Mouse (Mus musculus) embryo, embryonic 10.5 days (tissue): ENCODE measurements around the gene Card11.
A peak's percentile ranks its signal among the peaks of the same experiment; 100 is the strongest.

ENCODE experiments used
- DNase-seq: peaks from one replicate; pipeline ENCODE4 v3.0.0-alpha.2; 2015; ENCODE audit warnings: low spot score

Card11 gene

DNA sequence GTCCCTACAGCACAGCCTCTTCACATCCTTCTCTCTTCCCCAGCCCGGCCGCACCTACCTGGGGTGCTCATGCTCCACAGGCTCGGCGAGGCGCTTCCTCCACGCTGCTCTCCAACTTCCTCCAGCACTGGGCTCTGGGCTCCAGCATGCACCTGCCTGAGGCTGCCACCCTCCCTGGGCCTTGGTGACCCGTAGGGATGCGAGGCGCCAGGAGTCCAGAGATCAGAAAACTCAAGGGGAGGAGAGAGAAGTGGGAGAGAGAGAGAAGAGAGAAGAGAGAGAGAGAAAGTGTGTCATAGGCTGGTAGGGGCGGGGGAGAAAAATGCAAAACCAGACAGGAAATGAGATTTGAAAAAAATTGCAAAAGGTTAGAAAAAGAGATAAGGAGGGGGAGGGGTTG lies at the start of gene Card11:
Gene Card11, minus strand, starts transcription at position 234 of the 400 bp plus-strand sequence.
- no peak for DNase-seq

DNA sequence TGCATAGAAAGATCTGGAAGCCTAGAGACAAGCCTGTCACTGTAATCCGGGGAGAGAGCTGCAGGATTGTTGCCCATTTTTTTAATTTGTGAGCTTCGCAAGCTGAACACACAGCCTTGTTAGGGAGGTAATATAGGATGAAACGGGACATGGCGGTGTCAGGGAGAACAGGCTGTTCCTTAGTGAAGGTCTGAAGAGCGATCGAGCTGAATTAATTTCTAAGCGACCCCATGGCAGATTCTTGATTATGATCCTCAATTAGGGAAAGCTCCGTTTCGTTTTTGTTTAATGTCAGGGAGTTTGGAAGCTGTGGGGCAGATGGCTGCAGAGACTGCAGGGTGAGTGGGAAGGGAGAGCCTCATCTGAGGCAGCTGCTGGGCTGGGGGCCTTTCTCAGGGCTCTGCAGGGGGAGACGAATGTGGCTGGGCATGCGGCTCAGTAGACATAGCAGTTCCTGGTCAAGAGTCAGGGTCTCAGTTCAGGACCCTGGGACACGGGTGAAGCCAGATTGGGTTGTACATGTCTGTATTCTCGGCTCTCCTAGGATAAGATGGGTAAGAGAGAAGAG lies 47.4 kb upstream of the Card11 start:
- DNase-seq = no peak

DNA sequence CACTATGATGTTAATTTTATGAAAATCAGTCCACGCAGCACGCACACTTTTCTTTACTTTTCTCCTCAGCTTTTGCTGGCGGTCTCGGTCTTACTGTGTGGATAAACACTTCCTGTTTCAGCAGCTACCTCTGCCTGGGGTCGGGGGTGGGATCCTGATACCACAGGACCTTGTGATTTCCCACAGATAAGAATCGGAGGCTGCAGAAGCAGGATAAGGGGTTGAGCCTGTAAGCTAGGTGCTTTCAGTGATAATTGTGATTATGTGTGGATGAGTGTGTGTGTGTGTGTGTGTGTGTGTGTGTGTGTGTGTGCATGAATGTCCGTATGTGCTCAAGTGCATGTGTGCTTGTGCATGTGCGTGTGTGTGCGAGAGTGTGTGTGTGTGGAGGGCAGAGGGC lies 44.6 kb upstream of the Card11 start:
- DNase-seq = no peak

DNA sequence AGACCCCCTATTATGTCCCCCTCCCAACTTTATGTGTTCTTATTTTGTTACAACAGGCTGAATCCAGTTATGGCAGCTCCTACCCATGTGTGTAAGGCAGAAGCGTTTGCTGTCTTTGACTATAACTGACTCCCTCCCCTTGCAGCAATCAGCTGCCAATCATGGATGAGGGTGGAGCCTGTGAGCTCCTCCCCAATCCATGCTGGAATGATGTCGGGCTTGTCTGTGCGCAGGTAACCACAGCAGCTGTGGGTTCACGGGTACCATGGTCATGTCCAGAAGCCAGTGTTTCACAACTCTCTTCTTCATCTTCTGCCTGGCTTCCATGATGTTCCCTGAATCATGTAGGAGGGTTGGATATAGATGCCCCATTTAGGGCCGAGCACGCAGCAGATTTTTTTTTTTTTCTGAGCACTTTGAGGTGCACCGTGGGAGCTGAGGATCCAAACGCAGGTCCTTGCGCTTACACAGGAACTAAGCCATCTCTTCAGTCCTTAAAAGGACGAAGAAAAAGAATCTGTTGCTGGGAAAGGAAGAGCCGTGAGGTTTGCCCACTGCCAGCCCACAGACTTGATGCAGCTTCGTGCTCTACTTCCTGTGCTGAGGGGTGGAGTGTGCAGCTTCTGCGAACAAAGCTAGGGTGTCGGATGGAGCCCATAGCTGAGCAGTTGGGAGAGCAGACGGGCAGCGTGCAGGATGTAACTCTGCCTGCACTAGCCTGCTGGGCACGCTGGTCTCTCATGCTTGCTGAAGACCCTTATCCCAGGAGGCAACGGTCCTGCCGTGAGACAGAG lies 43.5 kb upstream of the Card11 start:
- DNase-seq = peak; percentile 14

DNA sequence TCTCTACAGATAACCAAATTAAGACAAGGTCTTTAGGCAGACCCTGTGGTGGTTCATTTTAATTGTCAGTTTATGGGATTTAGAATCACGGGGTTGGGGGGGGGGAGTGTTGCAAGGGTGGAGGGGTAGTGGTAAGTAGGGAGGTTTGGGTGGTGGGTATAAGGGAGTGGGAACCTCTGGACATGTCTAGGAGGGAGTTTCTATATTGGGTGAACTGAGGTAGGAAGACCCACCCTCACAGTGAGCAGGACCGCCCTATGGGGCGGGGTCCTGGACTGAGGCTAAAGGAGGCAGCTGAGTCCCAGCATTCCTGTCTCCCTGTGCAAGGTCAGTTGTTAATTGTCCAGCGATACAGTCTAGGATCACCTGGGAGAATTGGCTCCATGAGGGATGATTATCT lies 42.0 kb upstream of the Card11 start:
- DNase-seq = no peak

DNA sequence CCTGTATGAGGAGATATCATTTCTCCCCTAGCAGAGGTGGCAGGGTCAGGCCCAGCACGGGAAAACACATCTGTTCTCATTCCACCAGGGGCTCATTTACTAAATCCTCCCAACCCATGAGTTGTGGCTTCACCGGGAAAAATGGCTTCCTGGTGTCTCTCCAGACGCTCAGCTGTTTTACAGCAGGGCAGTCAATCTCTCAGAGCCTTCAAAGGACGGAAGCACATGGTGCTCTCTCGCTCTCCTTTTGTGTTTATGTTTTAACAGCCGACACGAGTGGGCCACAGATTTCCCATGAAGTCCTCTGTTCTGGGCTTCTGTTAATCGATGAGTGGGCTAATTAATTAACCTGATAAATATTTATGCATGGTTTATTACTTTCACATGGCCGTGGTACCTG lies 40.5 kb upstream of the Card11 start:
- DNase-seq = peak; percentile 36

DNA sequence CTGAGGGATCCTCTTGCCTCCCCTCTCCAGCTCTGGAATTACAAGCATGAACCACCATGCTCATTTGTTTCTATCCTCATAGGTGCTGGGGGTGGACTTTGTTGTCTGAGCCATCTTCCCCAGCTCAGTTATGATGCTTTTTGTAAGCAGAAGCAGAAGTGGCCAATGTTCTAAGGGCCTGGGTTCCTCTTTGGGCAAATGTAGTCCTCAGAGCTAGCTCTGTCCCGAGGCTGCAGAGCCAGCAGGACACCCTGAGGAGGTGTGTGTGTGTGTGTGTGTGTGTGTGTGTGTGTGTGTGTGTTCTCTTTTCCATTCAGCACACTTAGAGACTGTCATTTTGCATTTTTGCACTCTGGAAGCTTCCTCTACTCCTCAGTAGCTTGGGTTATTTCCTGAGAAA lies 38.0 kb upstream of the Card11 start:
- DNase-seq = no peak

DNA sequence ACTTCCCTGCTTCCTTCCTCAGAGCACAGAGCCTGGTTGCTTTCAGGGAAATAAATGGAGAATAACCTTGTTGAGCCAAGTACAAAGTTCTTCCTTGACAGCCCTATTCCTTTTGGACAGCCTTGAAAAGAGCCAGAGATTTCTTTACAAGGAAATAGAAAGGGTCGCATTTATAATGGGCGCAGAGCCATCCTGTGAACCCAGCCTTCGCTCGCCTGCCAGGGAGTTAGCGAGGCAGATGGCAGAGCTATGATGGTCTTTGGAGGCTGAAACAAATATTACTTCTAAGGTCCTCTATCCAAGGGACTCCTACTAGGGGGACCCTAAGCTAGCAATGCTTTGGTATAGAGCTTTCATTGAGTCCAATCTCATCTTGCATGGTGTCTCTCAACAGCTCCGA lies 35.0 kb upstream of the Card11 start:
- DNase-seq = no peak

DNA sequence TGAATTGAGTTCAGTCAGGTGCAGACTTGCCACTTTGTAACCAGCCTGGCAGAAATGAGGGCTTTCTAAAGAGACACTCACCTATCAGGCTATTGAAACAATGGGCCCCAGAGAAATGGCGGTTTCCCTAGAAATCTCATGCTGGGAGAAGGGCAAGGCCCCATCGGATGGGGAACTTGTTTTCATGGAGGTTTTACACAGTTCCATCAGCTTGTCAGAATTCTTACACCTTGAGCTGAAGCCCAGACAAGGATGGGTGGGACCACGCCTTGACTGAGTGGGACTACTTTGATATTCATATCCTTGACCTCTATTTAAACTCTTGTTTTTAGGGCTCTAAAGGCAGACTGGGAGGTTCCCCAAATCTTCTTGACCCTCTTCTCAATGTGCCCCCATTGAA lies 33.9 kb upstream of the Card11 start:
- DNase-seq = no peak

DNA sequence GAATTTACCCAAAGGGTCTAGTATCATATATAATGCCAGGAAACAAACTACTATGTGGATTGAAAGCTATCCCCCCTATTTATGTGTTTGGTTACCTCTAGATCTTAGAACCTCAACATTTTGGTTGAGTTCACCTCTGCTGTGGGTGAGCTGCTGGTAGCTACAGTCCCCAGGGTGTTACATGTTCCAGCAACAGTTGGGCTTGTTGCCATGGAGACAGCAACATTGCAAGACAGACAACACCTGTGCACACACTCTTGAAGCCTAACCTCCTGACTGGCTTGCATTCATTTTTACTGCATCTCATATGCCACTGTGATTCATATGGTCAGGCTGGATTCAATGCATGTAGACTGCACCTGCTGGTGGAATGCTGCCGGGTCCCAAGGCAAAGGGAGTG lies 32.6 kb upstream of the Card11 start:
- no peak for DNase-seq

DNA sequence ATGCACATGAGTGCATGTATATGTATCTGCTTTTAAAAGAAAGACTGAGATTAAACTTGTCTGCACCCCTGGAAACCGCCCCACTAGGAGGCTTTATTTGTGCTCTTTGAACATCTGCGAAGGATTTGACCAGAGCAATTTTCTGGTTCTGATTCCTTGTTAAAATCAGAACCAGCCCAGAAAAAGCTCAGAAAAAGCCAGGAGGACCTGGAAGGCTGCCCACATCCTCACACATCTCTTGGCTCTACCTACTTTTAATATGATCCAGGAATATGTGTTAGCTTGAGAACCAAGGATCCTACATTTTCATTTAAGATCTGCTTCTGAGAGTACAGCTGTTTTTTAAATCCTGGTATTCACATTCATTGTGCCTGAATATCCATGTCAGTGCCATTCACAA lies 29.0 kb upstream of the Card11 start:
- DNase-seq = no peak

DNA sequence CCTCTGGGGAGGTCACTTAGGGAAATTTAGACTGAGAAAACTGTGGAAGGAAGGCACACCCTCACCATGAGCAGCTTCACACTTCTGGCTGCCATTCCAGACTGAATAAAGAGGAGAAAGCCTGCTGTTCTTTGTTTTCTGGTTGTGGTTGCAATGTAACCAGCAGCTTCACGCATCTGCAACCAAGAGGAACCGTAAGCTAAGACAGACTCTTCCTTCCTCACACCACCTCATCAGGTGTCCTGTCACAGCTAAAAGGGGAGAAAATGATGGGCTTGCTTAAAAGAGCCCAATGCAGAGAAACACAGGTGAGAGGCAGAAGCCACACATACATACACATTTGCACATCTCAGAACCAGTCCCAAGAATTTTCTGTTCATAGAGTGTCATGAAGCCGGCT lies 25.3 kb upstream of the Card11 start:
- DNase-seq = no peak

DNA sequence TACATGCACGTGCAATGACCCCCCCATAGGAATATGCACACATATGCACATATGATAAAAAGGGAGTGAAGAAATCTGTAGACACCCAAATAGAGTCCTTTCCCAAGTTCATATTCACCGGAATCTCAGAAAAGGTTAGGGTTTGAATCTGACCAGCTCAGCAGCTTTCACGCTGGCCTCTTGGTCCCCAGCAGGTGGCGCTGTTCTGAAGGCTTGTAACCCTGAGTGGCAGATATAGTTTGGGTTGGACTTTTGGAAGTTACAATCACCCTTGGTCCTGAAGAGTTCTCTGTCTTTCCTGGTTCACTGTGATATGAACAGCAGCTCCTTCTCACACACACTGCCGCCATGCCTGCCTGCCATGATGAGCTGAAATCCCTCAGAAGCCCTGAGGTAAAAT lies 24.1 kb upstream of the Card11 start:
- DNase-seq = peak; percentile 44

DNA sequence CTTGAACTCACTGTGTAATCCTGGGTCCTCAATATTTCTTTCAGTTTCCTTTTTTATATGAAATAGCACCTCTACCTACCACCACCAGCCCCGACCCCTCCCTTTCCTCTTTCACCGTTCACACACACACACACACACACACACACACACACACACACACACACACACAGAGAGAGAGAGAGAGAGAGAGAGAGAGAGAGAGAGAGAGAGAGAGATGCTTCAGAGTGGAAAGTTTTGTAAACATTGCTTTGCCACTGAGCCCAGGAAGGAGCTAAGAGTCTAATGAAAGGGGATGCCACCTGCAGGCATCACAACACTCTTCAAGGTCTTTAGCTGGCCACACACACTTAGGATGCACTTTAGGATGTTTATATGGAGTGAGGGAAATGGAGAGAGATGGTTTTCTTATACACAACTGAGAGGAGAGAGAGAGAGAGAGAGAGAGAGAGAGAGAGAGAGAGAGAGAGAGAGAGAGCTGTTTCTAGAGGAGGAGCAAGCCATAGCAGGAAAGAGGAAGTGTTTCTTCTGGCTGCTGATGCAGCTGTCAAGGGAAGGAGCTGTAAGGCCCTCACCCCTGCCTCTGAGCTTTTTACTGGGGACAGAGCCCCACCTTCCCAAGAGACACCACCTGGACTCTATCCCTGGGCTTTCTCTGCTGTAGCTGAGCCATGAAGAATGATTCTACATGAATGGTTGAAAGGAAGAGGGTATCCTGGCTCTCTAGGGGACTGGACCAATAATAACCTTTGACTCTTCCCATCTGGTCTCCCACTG lies 17.7 kb upstream of the Card11 start:
- DNase-seq = no peak

DNA sequence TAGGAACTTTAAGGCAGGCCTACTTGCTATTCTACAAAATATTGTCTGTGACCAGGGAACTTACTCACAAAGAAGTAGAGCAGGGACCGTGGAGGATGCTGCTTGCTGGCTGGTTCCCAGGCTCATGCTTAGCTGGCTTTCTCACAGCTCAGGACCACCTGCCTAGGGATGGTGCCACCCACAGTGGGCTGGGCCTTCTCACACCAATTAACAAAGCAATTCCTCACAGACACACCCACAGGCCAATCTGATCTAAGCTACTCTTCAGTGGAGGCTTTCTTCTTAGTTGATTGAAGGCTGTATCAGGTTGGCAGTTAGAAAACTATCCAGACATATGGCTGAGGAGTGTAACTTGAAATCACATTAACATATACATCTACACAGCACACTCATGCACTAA lies 15.7 kb upstream of the Card11 start:
- no peak for DNase-seq

DNA sequence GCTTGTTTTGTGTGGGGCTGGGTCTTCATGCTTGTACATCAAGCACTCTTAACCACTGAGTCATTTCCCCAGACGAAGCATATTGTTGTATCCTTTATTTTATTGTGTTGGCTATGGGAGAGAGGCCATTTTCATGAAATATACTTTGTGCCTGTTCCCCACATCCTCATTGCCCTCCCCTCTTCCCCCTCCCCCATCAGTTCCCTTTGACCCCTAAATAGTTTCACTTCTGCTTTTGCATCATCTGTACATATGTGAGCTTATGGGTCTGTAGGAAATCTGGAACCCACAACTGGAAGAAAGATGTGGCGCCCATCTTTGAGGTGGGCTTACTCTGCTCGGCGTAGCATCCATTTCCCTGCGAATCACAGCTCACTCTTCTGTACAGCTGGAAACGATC lies 13.8 kb upstream of the Card11 start:
- no peak for DNase-seq

DNA sequence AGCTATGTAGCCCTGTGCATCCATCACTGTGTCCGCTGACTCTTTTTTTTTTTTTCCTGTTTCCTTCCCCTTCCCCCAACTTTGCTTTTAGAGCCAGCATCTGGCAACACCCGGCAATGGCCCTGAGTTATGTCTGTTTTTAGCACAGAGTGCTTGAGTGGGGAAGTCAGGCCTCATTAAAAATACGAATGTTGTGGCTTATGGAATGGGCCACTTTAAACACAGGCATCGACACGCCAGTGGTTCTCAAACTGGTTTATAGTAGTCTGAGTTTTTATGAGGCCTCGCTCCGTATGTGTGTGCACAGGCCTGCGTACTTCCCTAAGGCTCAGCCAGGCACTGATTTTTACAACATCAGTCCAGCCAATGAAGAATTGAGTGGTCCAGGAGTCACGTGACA lies 13.1 kb upstream of the Card11 start:
- DNase-seq = no peak

DNA sequence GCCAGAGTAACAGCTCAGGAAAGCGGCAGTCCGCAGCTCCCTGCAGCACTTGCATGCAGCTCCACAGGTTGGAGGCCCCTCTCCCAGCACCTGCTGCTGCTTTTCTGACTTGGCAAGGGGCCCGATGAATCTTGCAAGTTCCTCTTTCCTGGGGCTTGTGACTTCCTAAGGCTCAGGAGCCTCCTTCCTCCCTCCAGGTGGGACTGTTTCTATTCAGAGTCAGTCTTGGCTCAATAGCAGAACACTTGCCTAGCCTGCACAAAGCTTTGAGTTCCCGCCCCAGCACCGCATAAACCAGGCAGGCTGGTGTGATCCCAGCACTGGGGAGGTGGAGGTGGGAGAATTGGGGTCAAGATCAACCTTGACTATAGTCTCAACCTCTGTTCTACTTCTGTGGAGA lies 5.1 kb upstream of the Card11 start:
- no peak for DNase-seq

DNA sequence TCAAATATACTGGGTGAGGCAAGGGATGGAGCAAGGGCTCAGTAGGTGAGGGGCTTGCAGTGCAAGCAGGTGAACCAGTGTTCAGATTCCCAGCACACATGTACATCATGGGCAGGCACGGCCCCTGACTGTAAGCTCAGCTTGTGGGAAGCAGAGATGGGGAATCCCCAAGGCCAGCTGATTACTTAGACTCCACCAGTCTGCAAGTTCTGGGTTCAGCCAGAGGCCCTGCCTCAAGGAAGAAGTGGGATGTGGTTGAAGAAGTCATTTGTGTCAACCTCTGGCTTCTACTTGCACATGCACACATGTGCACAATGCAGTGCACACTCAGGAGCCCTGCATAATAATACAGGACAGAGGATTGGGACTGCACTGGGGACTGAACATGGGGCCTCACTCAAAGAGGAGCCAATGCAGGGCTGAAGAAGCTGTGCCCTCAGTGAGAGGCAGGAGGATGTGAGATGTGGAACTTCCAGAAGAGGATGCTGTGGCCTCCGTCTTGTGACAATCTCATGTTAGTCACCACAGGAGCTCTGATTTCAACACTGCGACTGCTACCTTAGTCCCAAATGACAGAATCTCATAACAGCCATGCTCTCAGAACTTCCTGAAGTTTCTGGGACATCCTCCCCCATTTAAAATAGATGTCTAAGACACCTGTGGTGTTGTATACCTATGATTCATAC lies 3.8 kb upstream of the Card11 start:
- no peak for DNase-seq

DNA sequence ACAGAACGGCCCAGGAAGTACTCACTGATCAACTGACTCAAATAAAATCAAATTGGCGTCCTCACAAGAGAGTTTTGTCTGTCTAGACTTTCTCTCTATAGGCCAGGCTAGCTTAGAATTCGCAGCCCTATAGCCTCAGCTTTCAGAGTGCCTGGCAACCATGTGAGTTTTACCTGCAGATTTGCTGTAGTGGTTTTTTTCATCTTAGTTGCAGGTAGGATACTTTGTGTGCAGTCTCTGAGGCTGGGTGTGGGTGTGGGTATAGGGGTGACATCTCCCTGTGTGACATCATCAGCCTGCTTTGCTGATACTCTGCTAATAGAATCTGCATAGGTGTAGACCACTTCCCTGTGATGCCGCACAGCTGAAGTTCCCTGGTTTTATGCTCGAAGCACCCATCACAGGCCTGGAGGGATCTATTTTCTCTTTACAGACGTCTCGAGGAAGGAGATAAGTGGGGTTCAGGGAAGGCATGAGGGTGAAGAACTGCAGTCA lies 1.2 kb downstream of the Card11 start:
- no peak for DNase-seq

DNA sequence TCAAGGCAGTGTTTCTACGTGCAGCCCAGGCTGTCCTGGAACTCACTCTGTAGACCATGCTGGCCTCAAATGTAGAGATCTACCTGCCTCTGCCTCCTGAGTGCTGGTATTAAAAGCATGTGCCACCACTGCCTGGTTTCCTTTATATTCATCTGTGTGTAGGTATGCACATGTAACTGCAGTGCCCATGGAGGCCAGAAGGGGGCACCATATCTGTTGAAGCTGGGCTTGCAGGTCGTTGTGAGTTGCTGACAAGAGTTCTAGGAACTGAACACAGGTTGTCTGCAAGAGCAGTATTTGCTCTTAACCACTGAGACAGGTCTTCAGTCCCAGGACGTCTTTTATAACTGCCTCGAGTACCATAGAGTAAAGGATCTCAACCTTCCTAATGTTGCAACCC lies 2.6 kb downstream of the Card11 start:
- DNase-seq = no peak
